Mouse (Mus musculus) CD4-positive helper T cell, adult 2 months (primary cell): Measurements from ENCODE around the gene Fam107b.

ENCODE experiments used
- DNase-seq: peaks from one replicate; pipeline ENCODE4 v3.0.0-alpha.2; 2012; ENCODE audit warnings: low read depth, missing footprints, low spot score

Fam107b gene

DNA sequence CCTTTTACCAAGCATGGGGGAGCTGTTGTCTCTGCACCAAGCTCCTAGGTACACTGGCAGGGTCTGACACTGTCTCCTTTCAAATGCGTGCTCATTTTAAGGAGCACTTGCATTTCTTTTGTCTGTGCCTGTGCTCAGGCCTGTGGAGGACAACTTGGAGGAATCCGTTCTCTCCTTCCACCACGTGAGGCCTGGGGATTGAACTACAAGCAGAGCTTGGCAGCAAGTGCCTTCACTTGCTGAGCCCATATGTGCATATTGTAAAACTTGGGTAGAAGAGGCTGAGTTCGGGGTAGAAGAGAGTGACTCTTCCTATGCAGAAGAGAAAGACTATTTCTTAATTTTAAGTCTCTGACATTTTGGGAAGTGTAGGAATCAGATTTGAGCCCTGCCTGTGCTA is 202.8 kb downstream of the Fam107b start:
- DNase-seq, result no peak

DNA sequence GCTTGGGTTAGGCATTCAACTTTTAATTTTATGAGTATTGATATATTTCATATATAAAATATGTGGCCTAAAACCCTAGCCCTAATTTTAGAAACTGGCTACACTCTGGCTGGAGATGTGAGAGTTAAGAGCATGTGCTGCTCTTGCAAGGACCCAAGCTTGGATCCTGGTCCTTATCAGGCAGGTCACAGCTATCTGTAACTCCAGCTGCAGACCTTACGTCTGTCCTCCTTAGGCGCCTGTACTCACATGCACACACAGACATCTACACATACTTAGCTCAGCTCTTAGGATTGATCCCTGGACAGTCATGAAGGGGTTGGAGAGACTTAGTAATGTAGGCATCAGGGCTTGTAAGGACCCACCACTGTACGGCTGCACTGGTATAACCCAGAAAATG is 205.3 kb downstream of the Fam107b start:
- DNase-seq, result no peak

DNA sequence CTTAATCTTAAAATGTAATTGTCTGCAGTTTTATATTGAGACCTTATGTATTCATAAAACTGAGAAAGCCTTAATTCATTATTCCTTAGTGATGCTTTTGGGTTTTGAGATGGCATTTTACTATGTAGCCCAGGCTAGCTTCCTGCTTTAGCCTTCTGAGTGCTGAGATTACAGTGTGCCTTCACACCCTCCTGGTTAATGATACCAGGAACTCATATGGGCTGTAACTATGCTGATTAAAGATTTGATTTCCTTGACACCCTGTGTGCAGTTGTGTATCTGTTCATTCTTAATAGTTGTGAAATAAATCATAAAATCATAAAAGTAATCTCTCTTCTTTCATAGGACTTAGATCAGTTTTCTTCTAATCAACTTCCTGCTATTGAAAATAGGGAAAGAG is 205.8 kb downstream of the Fam107b start:
- no peak for DNase-seq

DNA sequence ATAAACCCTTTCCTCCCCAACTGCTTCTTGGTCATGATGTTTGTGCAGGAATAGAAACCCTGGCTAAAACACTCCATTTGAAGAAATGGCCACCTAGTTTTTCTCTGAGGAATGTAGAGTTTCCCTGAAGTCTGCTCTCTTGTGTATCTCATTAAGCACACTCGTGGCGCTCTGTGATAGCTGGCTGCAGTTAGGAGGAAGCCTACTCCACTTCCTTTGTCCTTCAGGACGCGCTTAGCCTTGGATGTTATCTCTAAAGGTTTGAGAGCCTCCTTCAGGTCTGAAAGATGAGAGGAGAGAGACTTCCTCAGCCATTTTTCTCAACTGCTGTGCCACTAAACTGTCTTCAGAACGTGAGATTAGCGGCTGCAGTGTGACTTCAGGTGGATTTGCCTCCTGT is 207.4 kb downstream of the Fam107b start:
- no peak for DNase-seq

DNA sequence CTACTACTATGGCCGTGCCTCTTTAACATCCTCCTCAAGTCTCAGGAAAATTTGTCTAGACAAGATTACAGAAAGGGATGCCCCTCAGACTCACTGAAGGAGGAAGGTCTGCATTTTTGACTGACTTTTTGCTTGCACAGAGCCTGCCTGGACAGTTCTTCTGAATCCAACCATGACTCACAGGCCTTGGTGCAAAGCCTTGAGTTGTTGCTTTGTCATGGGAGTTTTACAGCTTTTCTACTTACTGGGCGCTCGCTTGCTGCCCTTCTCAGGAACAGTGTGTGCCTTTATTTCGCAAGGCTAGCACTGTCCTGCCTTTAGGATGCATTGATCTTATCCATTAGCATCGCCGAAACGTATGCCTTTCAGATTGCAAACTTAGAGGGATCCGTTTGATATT is 215.3 kb downstream of the Fam107b start:
- DNase-seq, result no peak

DNA sequence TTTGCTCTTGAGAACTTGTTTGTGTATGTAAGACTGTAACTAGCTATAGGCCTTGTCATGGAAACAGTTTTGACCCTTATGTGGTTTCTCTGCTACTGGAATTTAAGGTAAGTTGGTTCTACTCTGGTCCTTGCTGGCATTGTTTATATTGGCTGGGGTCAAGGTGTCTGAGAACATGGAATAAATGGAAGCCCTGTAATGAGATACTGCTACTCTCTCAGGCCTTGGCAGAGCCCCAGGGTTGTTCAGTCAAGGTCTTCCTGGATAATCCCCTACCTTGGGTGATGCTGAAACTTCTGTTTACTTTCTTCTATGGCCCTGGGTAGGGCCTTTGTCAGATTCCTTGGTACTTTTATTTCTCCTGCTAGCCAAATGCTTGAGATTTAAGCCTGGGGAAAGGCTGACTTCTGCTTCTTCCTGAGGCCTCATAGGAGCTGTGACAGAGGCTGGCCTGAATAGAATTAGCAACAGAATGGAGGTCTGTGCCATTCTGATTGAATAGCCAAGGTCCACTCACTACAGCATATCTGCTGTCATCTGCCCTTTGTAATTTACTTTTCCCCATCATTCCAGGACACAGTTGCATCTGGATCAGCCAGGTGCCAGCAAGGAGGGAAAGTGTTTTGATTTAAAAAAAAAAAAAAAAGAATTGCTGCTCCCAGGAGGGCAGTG is 217.6 kb downstream of the Fam107b start:
- DNase-seq, result no peak

DNA sequence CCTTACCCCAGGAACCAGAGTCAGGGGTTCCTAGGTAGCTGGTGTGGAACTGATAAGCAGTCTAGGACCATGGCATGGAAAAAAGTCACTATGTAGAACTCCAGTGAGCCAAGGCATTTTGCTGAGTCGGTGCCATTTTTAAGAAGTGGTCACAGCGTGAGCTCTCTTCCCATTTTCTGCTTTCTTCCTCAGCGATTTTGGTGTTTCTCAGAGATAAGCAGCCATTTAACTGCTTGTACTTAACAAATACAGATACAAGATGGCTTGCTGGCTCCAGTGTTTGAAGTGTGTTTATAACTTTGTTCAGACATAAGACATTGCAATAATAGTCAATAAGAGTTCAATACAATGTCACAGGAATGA is 218.1 kb downstream of the Fam107b start:
- no peak for DNase-seq

DNA sequence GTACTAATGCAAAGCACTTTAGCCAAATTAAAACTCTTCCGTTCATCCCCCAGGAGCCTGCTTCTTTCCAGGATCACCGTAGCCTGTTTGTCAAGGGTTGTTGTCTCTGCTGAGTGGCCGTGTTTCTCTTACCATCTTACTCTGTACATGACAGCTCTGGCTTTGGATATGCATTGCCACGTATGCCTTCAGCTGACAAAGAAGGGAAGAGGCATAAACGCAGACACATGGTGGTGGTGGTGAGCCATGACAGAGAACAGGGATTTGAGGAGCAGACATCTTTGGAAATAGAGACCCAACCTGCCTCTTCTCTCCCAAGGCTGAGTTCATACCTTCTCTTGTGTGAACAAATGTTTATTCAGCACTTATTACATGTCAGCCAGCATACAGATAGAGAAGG is 226.3 kb downstream of the Fam107b start:
- DNase-seq, result no peak

DNA sequence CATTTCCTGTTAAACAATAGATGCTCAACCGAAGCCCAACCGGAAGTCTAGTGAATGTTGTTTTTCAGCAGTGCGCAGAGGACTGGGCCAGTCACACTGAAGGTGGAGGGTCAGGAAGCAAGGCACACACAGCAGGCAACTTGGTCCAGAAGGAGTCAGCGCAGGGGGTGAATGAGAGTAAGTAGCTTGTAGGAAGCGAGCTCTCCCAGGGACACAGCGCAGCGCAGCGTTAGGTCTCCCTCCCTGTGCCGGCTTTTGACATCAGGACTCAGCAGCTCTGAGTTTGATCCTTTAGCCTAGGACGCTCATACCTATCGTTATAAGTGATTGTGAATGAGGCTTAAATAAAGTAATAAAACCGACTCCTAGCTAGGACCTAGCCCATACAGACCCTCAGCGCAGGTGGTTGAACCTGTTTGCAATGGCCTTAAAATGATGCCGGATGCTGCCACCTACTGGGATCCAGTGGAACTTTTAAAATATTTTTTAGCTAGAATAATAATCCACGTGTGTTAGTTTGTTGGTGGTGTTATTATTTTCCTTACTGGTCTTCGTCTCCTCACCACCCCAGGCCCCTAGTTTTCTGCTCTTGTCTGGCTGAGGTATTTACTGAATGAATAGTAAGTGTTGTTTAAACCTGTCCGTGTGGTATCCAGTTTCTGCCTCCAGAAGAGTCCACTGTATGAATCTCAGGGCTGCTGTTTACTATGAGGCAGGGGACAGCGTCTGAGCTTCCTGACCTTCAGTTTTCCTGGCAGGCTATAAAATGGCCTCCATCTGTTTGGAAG is 229.7 kb downstream of the Fam107b start:
- peak; percentile 75 for DNase-seq

DNA sequence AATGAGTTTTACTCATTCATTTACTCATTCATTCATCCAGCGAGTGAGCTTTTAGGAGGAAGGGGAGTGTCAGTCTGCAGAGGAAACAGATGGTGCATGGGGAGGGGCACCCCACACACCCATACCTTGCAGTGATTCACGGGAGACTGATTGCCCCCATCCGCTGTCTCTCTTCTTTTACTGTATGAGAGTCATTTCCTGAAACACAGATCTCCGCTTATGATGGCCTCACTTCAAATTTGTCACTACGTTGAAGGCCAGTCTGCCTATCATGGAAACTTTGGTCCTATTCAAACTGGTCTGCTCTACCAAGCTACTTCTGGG is 230.2 kb downstream of the Fam107b start:
- peak; percentile 39 for DNase-seq

DNA sequence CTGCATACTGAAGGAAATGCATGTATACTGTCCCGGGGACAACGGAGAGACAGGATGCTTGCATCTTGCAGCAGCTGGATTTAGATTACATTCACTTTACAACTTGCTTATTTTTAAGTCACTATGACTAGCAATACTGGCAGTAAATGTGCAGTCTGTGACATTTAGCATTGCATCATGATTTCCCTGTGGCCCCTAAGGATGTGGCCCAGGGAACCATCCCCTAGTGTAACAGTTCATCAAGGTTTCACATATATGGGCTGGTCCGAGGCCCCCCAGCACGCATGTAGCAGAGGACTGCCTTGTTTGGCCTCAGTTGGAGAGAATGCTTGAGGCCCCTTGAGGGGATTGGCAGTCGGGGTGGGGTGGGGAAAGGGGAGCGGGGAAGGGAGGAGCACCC is 235.5 kb downstream of the Fam107b start:
- no peak for DNase-seq

DNA sequence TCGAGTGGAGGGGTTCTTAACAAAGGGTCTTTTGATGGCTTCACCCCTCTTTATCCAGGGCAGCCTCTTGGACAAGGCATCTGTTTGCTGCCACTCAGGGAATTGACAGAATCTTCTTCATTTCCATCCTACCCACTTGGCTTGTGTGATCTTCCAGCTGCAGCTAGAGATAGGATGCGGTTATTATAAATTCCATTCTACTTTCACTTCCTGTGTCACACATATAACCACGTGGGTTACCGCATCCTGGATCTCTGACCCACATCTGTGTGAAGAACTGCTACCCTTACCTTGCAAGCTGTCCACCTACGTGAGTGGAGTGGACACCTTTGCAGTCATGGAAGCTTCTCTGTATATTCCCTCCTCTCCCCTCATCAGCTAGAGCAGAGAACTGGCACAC is 240.0 kb downstream of the Fam107b start:
- DNase-seq, result peak; percentile 79

DNA sequence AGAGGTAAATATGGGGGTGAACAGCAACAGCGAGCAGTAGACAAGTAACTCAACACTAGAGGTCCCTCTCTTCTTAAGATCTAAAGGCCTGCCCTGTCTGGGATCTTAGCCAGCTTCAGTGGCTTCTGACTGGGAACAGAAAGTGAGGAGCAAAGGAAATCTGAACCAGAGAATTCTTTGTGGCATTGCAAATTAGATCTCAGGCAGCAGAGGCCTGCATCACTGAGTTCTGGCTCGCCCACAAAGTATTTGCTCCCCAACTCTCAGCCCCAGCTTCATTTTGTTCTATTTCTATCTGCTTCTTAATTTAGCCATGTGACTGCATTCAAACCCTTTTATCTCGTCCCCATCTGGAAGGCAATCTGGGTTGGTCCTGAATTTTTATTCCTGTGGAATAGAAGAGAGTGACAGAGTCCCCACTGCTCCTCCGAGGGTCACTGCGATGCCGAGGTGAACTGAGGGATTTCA is 245.9 kb downstream of the Fam107b start:
- no peak for DNase-seq

DNA sequence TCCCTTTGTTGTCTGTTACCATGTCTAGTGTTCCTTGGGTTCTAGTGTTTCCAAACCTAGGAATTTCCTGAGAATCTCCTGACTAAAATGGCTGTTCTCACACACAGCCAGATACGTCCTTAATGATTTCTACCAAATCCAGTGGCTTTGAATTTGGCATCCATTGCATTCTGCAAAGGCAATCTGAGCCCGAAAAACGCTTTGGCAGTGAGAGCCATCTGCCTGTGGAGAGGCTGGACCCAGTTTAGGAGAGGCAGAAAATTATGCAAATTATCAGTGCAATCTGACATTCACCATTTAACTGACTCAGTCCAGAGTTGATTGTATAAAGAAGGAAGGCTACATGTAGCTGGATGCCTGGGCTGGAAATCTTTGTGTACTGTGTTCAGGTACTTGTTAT is 247.3 kb downstream of the Fam107b start:
- DNase-seq, result no peak

DNA sequence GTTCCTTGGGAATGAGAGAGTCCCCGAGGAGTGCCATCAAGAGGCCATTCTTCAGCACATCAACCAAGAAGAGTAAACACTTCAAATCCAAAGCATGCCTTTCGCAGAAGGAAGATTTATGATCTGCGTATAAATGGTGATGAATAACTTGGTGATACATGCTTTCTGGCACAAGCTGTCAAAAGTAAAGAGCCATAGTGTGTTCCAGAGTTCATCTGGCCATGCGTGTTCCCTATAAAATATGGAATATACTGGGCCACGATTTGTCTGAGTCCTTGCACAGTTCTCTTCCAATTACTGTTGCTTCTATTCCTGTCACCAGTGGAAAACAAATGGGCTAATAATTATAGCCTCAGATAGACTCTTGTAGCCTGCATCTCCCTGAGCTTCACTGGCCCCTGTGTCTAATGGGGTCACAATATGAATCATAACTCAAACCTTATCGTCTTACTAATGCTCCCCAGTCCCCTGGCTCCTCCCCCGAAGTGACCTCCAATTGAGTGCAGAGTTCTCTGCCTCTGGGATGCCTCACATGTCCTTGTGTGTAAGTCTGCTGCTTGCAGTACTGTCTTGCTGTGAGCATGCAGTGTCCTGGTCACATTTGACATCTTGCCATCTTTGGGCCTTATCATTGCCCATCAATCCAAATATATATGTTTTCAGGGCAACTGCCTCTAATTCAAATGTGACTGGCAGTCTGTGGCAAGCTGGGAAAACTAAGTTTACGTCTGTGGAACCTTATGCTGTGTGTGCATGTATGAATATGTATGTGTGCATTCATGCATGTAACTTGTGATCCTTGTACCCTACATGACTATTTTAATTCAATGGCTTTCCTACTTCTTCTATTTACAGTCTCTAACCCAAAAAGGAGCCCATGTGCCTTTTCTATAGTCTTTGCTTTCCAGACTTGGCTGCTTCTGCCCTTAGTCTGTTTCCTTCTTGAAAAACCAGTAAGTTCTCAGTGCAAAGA is 252.5 kb downstream of the Fam107b start:
- DNase-seq, result no peak
